Mouse (Mus musculus) embryonic facial prominence, embryonic 13.5 days (tissue): Measurements from ENCODE around the gene Foxj3. TPM values are rescaled to one million over a fixed set of nuclear protein-coding genes. Genes with fewer than 3 reads are reported as not detected.

ENCODE experiments used
- ATAC-seq: fragments of 200-750 bp; cut with Nextera tagmentation; 2 replicates; pipeline ENCODE4 v1.8.0; 2017; ENCODE audit warnings: low read depth; ENCODE audit not compliant: insufficient number of reproducible peaks, insufficient read depth, low FRiP score, low TSS enrichment
- H3K27ac ChIP-seq: fragments of 300-500 bp; sonication (generic); 2 replicates; pipeline ENCODE4 v1.5.1; 2015; ENCODE audit warnings: moderate library complexity, mild to moderate bottlenecking, inconsistent platforms
- H3K27me3 ChIP-seq: fragments of 300-500 bp; sonication (generic); 2 replicates; pipeline ENCODE4 v1.6.1; 2015; ENCODE audit warnings: mild to moderate bottlenecking, inconsistent platforms
- H3K36me3 ChIP-seq: fragments of 300-500 bp; sonication (generic); 2 replicates; pipeline ENCODE4 v1.6.1; 2015; ENCODE audit warnings: mild to moderate bottlenecking, inconsistent platforms
- H3K4me1 ChIP-seq: fragments of 300-500 bp; sonication (generic); 2 replicates; pipeline ENCODE4 v1.6.1; 2015; ENCODE audit warnings: inconsistent platforms
- H3K4me2 ChIP-seq: fragments of 300-500 bp; sonication (generic); 2 replicates; pipeline ENCODE4 v1.6.1; 2015; ENCODE audit warnings: moderate library complexity, mild to moderate bottlenecking, inconsistent platforms
- H3K4me3 ChIP-seq: fragments of 300-500 bp; sonication (generic); 2 replicates; pipeline ENCODE4 v1.5.1; 2015; ENCODE audit warnings: mild to moderate bottlenecking, inconsistent platforms
- H3K9ac ChIP-seq: fragments of 300-500 bp; sonication (generic); 2 replicates; pipeline ENCODE4 v1.6.1; 2015; ENCODE audit warnings: mild to moderate bottlenecking, inconsistent platforms
- H3K9me3 ChIP-seq: fragments of 300-500 bp; sonication (generic); 2 replicates; pipeline ENCODE4 v1.6.1; 2016; ENCODE audit warnings: inconsistent platforms
- WGBS: fragments of 180-500 bp; shearing (Covaris S2); methylation state at CpG from one replicate; pipeline ENCODE4 v1.1.7; 2015; ENCODE audit warnings: mixed read lengths; 5-methylcytosine and 5-hydroxymethylcytosine counted together
- polyA plus RNA-seq: library from polyadenylated mRNA; unstranded; fragments of >200 nt; fragmentation: Nextera tagmentation; extraction: Ambion mirVana; gene quantifications from 2 replicates; pipeline ENCODE4 v1.2.1, GENCODE M21; 2015

Gene Foxj3
- polyA plus RNA-seq, 1 experiment from 2014 or later: 27.1 TPM

DNA sequence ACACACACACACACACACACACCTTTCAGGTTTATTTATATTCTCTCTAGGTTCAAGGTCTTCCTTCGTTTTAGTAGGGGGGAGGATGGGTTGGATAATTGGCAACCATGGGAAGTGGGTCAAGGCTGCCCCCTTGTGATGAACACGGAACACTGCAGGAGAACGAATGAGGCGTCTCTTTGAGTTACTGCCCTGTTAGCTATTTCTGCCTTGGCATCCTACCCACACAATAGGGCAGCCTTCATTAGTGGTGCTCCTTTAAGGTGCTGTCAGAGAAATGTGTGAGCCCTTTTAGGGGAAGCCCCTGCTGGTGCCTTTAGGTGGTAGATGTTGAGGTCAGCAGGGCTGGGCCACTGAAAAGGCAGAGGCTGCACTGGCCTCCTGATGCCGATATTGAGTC lies 130.7 kb downstream of the Foxj3 start:
- H3K4me3 ChIP-seq: no peak overlapping the region
- no peaks in the 10 kb centered on the region for H3K36me3 ChIP-seq
- no peak overlapping the region for H3K4me2 ChIP-seq
- peaks cover 6% of the 10 kb centered on the region; the same call in 1 of the 2 replicates for H3K4me1 ChIP-seq
- no peaks in the 10 kb centered on the region for H3K9me3 ChIP-seq
- no peak for ATAC-seq
- no peak overlapping the region for H3K9ac ChIP-seq
- no peak overlapping the region for H3K27ac ChIP-seq
- no peaks in the 10 kb centered on the region for H3K27me3 ChIP-seq
- WGBS: 27% methylated on average over 5 of the region's 5 CpGs

DNA sequence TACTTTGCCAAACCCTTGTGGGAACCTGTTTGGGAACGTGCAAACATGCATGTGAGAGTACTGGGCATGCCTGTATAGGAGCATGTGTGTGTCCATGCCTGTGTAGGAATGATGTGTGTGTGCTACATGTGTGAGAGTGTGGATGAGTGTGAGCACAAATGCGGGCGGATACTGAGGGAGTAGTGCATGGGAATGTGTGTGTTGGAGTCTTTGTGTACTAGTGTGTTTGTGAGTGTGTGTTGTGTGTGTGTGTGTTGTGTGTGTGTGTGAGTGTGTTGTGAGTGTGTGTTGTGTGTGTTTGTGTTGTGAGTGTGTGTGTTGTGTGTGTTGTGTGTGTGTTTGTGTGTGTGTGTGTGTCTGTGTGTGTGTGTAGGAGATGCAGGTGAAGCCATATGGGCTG lies 131.4 kb downstream of the Foxj3 start:
- Histone ChIP-seq H3K4me3 (no peak overlapping the region), H3K9me3 (no peaks in the 10 kb centered on the region), H3K36me3 (no peaks in the 10 kb centered on the region), H3K27me3 (no peaks in the 10 kb centered on the region), H3K4me2 (no peak overlapping the region), H3K4me1 (peaks cover 6% of the 10 kb centered on the region; the same call in 1 of the 2 replicates), H3K27ac (no peak overlapping the region), H3K9ac (no peak overlapping the region)
- ATAC-seq: no peak
- 85% methylated on average over 3 of the region's 3 CpGs for WGBS

DNA sequence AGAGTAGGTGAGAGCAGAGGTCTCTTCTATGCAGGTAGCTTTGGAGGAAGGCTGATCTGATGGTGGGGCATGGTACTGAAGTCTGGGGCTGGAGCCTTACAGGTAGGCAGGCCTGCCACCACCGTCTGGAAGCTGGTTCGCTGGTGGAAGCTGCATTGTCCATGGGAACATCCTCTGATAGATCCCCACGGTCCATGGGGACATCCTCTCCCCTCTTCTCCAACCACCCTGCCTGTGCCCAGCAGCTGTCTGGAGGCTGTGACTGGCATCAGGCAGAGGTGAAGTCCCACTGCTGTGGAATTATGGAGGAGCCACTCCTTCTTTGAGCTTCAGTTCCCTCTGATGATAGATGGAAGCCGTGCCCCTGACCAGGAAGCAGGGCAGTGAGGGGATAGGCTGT lies 131.8 kb downstream of the Foxj3 start:
- no peak overlapping the region for H3K4me2 ChIP-seq
- no peak overlapping the region for H3K9ac ChIP-seq
- no peaks in the 10 kb centered on the region for H3K27me3 ChIP-seq
- WGBS: 71% methylated on average over 4 of the region's 4 CpGs
- no peaks in the 10 kb centered on the region for H3K9me3 ChIP-seq
- ATAC-seq: no peak
- H3K36me3 ChIP-seq: no peaks in the 10 kb centered on the region
- no peak overlapping the region for H3K4me3 ChIP-seq
- H3K27ac ChIP-seq: no peak overlapping the region
- H3K4me1 ChIP-seq: peaks cover 6% of the 10 kb centered on the region; the same call in 1 of the 2 replicates

GRCm38 (mm10) chr4:119669356-119670209 lies 132.8 kb downstream of the Foxj3 start:
- H3K4me3 ChIP-seq: no peak overlapping the region
- H3K36me3 ChIP-seq: no peaks in the 10 kb centered on the region
- no peak overlapping the region for H3K27ac ChIP-seq
- H3K4me1 ChIP-seq: peaks cover 6% of the 10 kb centered on the region; the same call in 1 of the 2 replicates
- WGBS: 66% methylated on average over 10 of the region's 10 CpGs
- H3K9ac ChIP-seq: no peak overlapping the region
- no peak for ATAC-seq
- no peak overlapping the region for H3K4me2 ChIP-seq
- H3K9me3 ChIP-seq: no peaks in the 10 kb centered on the region
- no peaks in the 10 kb centered on the region for H3K27me3 ChIP-seq

- no peak for ATAC-seq
- no peak overlapping the region for H3K4me3 ChIP-seq
- no peak overlapping the region for H3K27ac ChIP-seq
- H3K4me2 ChIP-seq: no peak overlapping the region
- no peaks in the 10 kb centered on the region for H3K9me3 ChIP-seq
- no peaks in the 10 kb centered on the region for H3K27me3 ChIP-seq
- H3K9ac ChIP-seq: no peak overlapping the region
- H3K4me1 ChIP-seq: peaks cover 6% of the 10 kb centered on the region; the same call in 1 of the 2 replicates
- H3K36me3 ChIP-seq: no peaks in the 10 kb centered on the region
- 45% methylated on average over 7 of the region's 7 CpGs for WGBS
Measured at GRCm38 (mm10) chr4:119670210-119670555, 133.4 kb downstream of the Foxj3 start.

DNA sequence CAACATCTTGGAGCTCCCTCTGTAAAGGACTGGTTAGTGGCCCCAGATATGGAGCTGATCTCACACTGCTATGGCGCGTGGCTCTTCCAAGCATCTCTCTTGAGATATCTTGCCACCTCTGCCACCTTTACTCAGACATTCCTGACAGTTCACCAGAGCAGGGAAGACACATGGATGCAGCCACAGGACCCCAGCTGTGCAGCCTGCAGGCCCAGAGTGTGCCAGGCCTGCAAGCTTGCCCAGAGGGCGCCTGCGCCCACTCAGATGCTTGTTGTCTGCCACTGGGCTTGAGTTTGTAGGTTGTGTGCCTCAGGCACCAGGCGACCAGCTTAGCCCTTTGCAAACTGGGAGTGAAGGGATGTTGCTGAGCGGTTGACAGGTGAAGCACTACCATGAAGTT lies 133.9 kb downstream of the Foxj3 start:
- Histone ChIP-seq H3K27ac (no peak overlapping the region), H3K4me2 (no peak overlapping the region), H3K4me3 (no peak overlapping the region), H3K4me1 (peaks cover 6% of the 10 kb centered on the region; the same call in 1 of the 2 replicates), H3K9ac (no peak overlapping the region), H3K9me3 (no peaks in the 10 kb centered on the region), H3K27me3 (no peaks in the 10 kb centered on the region), H3K36me3 (no peaks in the 10 kb centered on the region)
- 86% methylated on average over 6 of the region's 6 CpGs for WGBS
- ATAC-seq: no peak

GRCm38 (mm10) chr4:119671164-119671563 lies 134.4 kb downstream of the Foxj3 start:
- H3K4me1 ChIP-seq: peaks cover 6% of the 10 kb centered on the region; the same call in 1 of the 2 replicates
- H3K9ac ChIP-seq: no peak overlapping the region
- no peak for ATAC-seq
- H3K27me3 ChIP-seq: no peaks in the 10 kb centered on the region
- no peak overlapping the region for H3K4me3 ChIP-seq
- H3K36me3 ChIP-seq: no peaks in the 10 kb centered on the region
- no peaks in the 10 kb centered on the region for H3K9me3 ChIP-seq
- H3K4me2 ChIP-seq: no peak overlapping the region
- 92% methylated on average over 9 of the region's 9 CpGs for WGBS
- no peak overlapping the region for H3K27ac ChIP-seq

GRCm38 (mm10) chr4:119672685-119673084 lies 135.9 kb downstream of the Foxj3 start:
- Histone ChIP-seq H3K4me3 (no peak overlapping the region), H3K36me3 (no peaks in the 10 kb centered on the region), H3K9me3 (no peaks in the 10 kb centered on the region), H3K27me3 (no peaks in the 10 kb centered on the region), H3K4me2 (no peak overlapping the region), H3K9ac (no peak overlapping the region), H3K4me1 (peaks cover 6% of the 10 kb centered on the region; the same call in 1 of the 2 replicates), H3K27ac (no peak overlapping the region)
- 31% methylated on average over 5 of the region's 5 CpGs for WGBS
- ATAC-seq: no peak

Other genes starting within 250 kb of the Foxj3 start
- gene Ybx1, start 242.4 kb upstream of the Foxj3 start, polyA plus RNA-seq: 680 and 805 TPM in 2 replicates
- gene Ppih, start 216.5 kb upstream of the Foxj3 start, polyA plus RNA-seq: 103 and 125 TPM in 2 replicates
- gene Ccdc30, start 121.5 kb upstream of the Foxj3 start, polyA plus RNA-seq: 5.0 and 6.4 TPM in 2 replicates
- gene Ppcs, start 114.6 kb upstream of the Foxj3 start, polyA plus RNA-seq: 28.3 and 32.2 TPM in 2 replicates
- gene Zmynd12, start 114.2 kb upstream of the Foxj3 start, polyA plus RNA-seq: 0.63 TPM in 1 of 2 replicates, not detected in the other
- 0.61 and 1.2 TPM in 2 replicates for gene Rimkla, start 44.4 kb upstream of the Foxj3 start, polyA plus RNA-seq
- 5.1 and 5.7 TPM in 2 replicates for gene Frg2f1, start 2.5 kb downstream of the Foxj3 start, polyA plus RNA-seq
- 2.6 TPM in 1 of 2 replicates, not detected in the other for gene Guca2a, start 100.7 kb downstream of the Foxj3 start, polyA plus RNA-seq
- gene Guca2b, start 122.0 kb downstream of the Foxj3 start, polyA plus RNA-seq: 3.5 TPM in 1 of 2 replicates, not detected in the other
- gene Hivep3, start 196.8 kb downstream of the Foxj3 start, polyA plus RNA-seq: 3.6 and 3.7 TPM in 2 replicates